Mouse (Mus musculus): ENCODE results near the gene Kcne4. TPM values are rescaled to one million over a fixed set of nuclear protein-coding genes. Genes with fewer than 3 reads are reported as not detected.

The Kcne4 gene
- polyA plus RNA-seq, 1 experiment from 2014 or later, result 10.6 TPM

Other genes starting within 250 kb of the Kcne4 start
- gene Acsl3, start 158.9 kb upstream of the Kcne4 start, polyA plus RNA-seq (2015; fragmentation: Nextera tagmentation; extraction: Ambion mirVana), result 75.2 and 79.1 TPM in 2 replicates
- 2.9 and 3.0 TPM in 2 replicates for gene Utp14b, start 158.7 kb upstream of the Kcne4 start, polyA plus RNA-seq (2015; fragmentation: Nextera tagmentation; extraction: Ambion mirVana)